Mouse (Mus musculus): ENCODE results near the gene Sema6c.

Sema6c gene

GRCm38 (mm10) chr3:95142617-95143011, 17.6 kb upstream of the Sema6c start:
- DNase-seq (ENCODE audit: low spot score), result peak; percentile 78

DNA sequence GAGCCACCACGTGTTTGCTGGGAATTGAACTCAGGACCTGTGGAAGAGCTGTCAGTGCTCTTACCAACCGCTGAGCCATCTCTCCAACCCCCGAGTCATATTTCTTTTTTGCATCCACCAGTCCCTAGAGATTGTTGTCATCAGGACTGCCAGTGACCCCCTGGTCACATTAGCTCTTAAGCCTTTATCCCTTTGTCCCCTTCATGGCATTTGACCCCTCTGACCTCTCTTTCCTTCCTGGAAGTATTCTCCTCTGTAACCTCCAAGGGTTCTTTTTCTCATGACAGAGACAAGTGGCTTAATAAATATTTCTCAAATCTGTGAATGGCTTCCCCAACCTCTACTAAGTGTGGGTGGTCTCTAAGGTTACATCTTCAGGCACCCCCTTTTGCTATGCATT, 12.3 kb upstream of the Sema6c start:
- no peak for DNase-seq (ENCODE audit: low spot score)

DNA sequence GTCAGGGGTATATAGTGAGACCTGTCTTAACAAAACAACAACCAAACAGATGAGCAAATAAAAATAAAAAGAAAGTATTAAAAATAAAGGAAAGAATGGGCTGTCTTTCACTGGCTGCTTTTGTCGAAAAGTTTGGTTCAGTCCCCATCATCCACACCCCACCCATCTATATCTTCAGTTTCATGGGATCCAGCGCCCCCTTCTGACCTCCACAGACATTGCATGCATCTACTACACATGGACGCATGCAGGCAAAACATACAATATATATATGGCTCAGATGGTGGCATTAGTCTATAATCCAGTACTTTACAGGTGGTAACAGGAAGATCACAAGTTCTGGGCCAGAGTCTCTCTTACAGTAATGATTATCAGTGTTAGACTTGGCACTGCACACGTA, 6.4 kb upstream of the Sema6c start:
- DNase-seq (ENCODE audit: low spot score), result no peak

DNA sequence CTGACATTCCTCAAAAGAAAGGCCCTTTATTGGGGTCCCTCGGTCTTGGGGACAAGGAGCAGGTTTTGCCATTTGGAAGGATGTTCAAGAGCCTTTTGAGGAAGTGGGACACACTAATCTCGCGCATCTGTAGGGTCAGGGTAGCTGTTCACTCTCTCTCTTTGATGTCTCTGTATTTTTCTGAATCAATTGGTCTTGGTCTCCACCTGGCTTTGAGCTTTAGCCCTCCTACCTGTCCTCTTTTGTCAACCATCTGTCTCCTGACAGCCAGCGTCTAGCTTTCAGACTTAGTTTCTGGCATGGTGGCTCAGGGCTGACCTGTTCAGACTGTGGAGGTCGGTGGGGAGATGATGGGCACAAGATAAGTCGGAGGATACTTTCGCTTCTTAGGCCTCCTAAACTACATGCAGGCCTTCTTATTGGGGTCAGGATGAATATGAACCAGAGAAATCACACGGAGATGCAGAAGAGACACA, 708 bp upstream of the Sema6c start:
- no peak for DNase-seq (ENCODE audit: low spot score)

- DNase-seq (ENCODE audit: low spot score), result no peak
Measured at GRCm38 (mm10) chr3:95161041-95161551, 839 bp downstream of the Sema6c start.

DNA sequence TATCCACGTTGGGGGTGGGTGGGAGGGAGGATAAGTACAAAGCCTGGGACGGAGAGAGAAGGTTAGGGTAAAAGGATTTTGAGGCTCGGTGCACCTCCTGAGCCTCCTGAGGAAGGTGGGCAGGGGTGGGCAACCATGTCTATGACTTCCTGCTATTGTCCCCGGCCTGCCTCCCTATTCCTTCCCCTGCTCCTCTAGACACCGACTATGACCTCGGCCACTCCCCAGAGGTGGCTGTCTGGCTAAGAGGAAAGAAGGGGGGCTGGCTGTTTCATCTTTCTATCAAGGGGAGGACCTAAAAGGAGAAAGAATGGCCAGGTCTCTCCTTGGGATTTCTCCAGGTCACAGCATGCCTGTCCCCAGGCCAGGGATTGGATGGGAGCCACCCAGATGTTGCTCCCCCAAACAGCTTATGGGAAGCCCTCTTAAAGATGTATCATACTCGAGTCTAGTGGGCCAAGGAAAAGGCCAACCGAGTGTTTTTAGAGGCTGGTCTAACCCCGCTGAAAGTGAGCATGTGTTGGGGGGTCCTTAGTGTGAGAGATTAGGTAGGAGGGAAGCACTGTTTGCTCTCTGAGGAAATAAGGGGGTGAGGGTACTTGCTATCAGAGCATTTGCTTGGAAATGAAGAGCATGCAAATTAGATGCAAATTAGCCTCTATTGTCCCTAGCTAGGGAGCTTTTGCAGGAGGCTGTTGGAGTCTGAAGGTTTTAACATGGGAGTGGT, 1.5 kb downstream of the Sema6c start:
- DNase-seq (ENCODE audit: low spot score), result no peak

DNA sequence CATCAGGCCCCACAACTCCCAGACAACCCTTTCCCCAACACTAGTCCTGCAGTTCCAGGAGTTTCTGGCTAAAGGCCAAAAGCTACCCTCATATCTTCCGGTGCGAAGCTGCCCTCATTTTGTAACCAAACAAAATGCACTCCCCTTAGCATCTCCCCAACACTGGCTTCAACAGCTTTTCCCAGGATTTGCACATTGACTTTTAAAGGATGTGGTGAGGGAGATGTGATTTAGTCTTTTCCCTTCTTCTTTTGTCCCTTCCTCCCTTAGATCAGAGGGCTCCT, 2.0 kb downstream of the Sema6c start:
- DNase-seq (ENCODE audit: low spot score), result no peak

GRCm38 (mm10) chr3:95163419-95164255, 3.4 kb downstream of the Sema6c start:
- no peak for DNase-seq (ENCODE audit: low spot score)

GRCm38 (mm10) chr3:95164256-95164550, 3.9 kb downstream of the Sema6c start:
- no peak for DNase-seq (ENCODE audit: low spot score)

DNA sequence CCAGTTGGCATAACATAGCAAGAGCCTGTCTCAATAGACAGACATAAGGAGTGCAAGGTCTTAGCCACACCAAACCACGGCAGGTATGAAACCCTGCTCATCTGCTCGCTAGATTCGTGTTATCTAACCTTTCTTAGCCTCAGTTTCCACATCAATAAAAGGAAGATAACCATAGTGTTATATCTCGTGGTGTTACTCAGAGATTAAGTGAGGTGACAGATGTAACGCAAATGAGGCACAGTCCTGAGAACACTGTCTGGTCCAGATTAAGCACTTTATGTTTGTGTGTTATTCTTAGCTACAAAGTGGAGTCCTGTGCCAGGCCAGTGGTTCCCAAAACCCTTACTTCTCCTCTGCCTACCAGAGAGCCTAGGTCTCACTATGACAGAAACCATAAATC, 4.6 kb downstream of the Sema6c start:
- no peak for DNase-seq (ENCODE audit: low spot score)

- no peak for DNase-seq (ENCODE audit: low spot score)
Measured at GRCm38 (mm10) chr3:95169996-95170395, 9.7 kb downstream of the Sema6c start.

- DNase-seq (ENCODE audit: low spot score), result no peak
Measured at GRCm38 (mm10) chr3:95171105-95171504, 10.8 kb downstream of the Sema6c start.

- no peak for DNase-seq (ENCODE audit: low spot score)
Measured at GRCm38 (mm10) chr3:95172526-95173255, 12.4 kb downstream of the Sema6c start.

GRCm38 (mm10) chr3:95173256-95173949, 13.1 kb downstream of the Sema6c start:
- no peak for DNase-seq (ENCODE audit: low spot score)

DNA sequence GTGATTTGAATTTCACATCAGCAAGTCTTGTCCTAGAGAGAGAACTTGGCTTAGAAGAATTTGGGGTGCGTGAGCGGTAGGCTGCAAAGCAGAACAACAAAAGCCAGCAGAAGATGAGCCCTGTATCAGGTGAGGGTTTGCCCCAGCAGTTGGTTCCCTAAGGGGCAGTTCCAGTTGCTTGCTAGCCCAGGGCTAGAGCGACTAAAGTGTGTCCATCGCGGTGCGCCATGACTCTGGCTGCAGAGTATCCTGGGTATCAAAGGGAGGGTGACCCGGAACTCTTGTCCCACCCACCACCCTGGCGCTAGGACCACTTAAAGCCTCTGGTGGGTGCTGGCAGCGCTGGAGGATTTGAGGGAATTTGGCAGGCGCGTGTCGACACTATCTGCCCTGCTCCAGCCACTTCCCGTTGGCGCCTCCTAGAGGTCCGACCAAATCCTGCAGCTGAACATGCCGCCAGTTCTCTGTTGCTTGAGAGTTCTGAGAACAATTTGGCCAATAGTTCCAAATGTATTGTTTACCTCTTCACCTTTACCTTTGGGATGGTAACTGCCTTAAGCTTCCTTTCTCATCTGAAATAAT, 13.8 kb downstream of the Sema6c start:
- DNase-seq (ENCODE audit: low spot score), result peak; percentile 72

DNA sequence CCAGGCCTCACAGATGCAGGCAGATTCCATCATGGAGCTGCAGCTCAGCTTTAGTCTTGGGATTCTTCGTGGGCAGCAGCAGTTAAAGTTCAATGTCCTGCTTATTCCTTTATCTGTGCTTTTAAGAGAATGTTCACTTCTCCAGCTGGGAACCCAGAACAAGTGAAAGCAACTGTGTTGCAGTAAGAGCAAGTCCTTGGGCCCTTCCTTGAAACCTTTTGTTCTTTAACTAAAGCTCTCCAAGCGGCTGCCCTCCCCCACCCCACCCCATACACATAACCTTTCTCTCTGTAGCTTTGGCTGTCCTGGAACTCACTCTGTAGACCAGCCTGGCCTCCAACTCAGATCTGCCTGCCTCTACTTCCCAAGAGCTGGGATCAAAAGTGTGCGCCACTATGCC, 16.2 kb downstream of the Sema6c start:
- DNase-seq (ENCODE audit: low spot score), result no peak

- DNase-seq (ENCODE audit: low spot score), result no peak
Measured at GRCm38 (mm10) chr3:95177583-95177982, 17.3 kb downstream of the Sema6c start.

- no peak for DNase-seq (ENCODE audit: low spot score)
Measured at GRCm38 (mm10) chr3:95178948-95179347, 18.7 kb downstream of the Sema6c start.

GRCm38 (mm10) chr3:95179890-95180289, 19.6 kb downstream of the Sema6c start:
- no peak for DNase-seq (ENCODE audit: low spot score)

DNA sequence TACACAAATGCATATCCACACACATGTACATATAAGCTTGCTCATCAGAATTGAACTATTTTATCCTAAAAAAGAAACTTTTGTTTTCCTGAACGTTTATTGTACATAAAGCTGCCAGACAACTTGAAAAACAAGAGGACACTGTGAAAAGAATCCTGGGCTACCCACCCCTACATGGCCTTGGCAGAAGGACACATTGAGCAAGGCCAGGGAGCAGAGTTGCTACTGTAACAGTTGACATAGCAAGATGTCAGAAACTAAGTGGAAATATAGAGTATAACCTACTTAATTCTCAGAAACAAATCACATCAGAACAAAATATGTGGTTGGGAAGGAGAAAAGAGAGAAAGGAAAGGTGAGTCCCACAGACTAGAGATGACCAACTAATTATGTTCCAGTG, 21.6 kb downstream of the Sema6c start:
- no peak for DNase-seq (ENCODE audit: low spot score)

DNA sequence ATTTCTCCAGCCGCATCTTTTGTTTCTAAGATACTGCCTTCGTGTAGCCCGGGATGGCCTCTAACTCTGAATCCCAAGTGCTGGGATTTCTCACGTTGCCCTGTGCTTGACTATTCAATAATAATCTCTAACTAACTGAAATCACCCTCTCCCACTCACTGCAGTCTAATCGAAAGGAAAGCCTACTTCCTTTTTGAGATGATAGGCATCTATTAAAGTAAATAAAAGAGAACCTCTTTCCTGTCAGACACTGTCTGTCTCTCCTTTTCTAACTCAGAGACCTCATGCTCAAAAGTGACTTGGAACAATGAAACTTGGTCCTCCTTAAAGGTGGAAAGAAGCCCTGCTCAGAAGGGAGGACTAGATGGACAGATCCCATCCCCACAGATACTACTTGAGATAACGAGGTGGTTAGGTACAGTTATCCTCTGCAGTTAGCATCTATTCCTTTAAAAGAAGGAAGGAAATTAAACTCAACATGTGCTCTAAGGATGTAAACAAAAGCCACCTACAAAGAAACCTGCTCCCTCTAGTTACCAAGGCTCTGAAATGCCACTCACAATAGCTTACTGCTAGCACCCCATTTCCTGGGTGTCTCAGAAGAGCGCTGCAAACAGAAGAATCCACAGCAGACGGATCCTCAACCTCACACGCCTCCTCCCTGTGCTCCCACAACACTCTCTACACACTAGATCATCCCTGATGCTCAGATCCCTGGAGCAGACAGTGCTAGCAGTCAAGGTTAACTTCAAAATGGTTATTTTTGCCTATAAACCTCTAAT, 24.7 kb downstream of the Sema6c start:
- DNase-seq (ENCODE audit: low spot score), result no peak

Data from ovary, postnatal 10 days (tissue).